Mouse (Mus musculus) lung, adult 2 months (tissue): ENCODE data around the gene Lamp2.

ENCODE experiments used
- CTCF ChIP-seq: fragments of 200-500 bp; IDR thresholded peaks from 2 replicates; pipeline ENCODE4 v1.5.1; 2011; ENCODE audit warnings: mild to moderate bottlenecking, low read length, control low read depth; ENCODE audit not compliant: insufficient read depth
- POLR2A ChIP-seq: fragments of 200-500 bp; IDR thresholded peaks from 2 replicates; pipeline ENCODE4 v1.6.1; 2011; ENCODE audit warnings: low read depth, mild to moderate bottlenecking, control low read depth, low read length, borderline replicate concordance; ENCODE audit errors: extremely low read depth

- TF ChIP-seq POLR2A (no peak), CTCF (no peak)
Observed at GRCm38 (mm10) chrX:38454900-38455299, 1.4 kb downstream of the Lamp2 start.
